Mouse (Mus musculus) forebrain, postnatal 0 days (tissue): ENCODE data around the gene Klhdc8a. TPM values are rescaled to one million over a fixed set of nuclear protein-coding genes. Genes with fewer than 3 reads are reported as not detected.

Source experiments
- ATAC-seq: fragments of 200-750 bp; cut with Nextera tagmentation; 2 replicates; pipeline ENCODE4 v1.8.0; 2017; ENCODE audit warnings: mild to moderate bottlenecking, moderate library complexity
- DNase-seq: peaks from one replicate; pipeline ENCODE4 v3.0.0-alpha.2; 2015
- H3K27ac ChIP-seq: fragments of 300-500 bp; sonication (generic); 2 replicates; pipeline ENCODE4 v1.5.1; 2014; ENCODE audit warnings: low read depth, mild to moderate bottlenecking, antibody characterized with exemption, low read length, moderate library complexity, mixed read lengths
- H3K27me3 ChIP-seq: fragments of 300-500 bp; sonication (generic); 2 replicates; pipeline ENCODE4 v1.6.1; 2014; ENCODE audit warnings: mild to moderate bottlenecking, low read length, mixed read lengths; ENCODE audit not compliant: insufficient read depth
- H3K36me3 ChIP-seq: fragments of 300-500 bp; sonication (generic); 2 replicates; pipeline ENCODE4 v1.6.1; 2014; ENCODE audit warnings: mild to moderate bottlenecking, moderate library complexity; ENCODE audit not compliant: insufficient read depth
- H3K4me1 ChIP-seq: fragments of 300-500 bp; sonication (generic); 2 replicates; pipeline ENCODE4 v1.6.1; 2014; ENCODE audit warnings: antibody characterized with exemption; ENCODE audit not compliant: insufficient read depth
- H3K4me2 ChIP-seq: fragments of 300-500 bp; sonication (generic); 2 replicates; pipeline ENCODE4 v1.6.1; 2014; ENCODE audit warnings: low read depth, mild to moderate bottlenecking, moderate library complexity
- H3K4me3 ChIP-seq: fragments of 300-500 bp; sonication (generic); 2 replicates; pipeline ENCODE4 v1.5.1; 2014; ENCODE audit warnings: low read depth, low read length, mixed read lengths
- H3K9ac ChIP-seq: fragments of 300-500 bp; sonication (generic); 2 replicates; pipeline ENCODE4 v1.6.1; 2014; ENCODE audit warnings: mild to moderate bottlenecking
- H3K9me3 ChIP-seq: fragments of 300-500 bp; sonication (generic); 2 replicates; pipeline ENCODE4 v1.6.1; 2016; ENCODE audit warnings: low read length
- CTCF ChIP-seq: sonication (generic); IDR thresholded peaks from 2 replicates; pipeline ENCODE4 v1.5.1; 2016; ENCODE audit warnings: antibody characterized with exemption, control low read depth, low read depth
- WGBS: fragments of 180-500 bp; shearing (Covaris S2); extraction: QIAGEN DNeasy Blood & Tissue Kit; methylation state at CpG from one replicate; pipeline ENCODE4 v1.1.7; 2014; 5-methylcytosine and 5-hydroxymethylcytosine counted together
- polyA plus RNA-seq: library from polyadenylated mRNA; unstranded; fragments of >200 nt; fragmentation: Nextera tagmentation; extraction: Ambion mirVana; gene quantifications from 2 replicates; pipeline ENCODE4 v1.2.1, GENCODE M21; 2015
- total RNA-seq: library from RNA; depleted of rRNA; stranded (reverse); fragments of >200 nt; gene quantifications from 2 replicates; pipeline ENCODE4 v1.2.3, GENCODE M21; 2014

Gene Klhdc8a
- total and polyA plus RNA-seq, 2 experiments from 2014 or later, result 6.3 to 11.2 TPM

- ATAC-seq, result no peak
- peaks cover 14% of the 10 kb centered on the region; the same call in 1 of the 2 replicates for H3K4me1 ChIP-seq
- peaks cover 10% of the 10 kb centered on the region for H3K36me3 ChIP-seq
- no peak overlapping the region for H3K27ac ChIP-seq
- no peaks in the 10 kb centered on the region for H3K9me3 ChIP-seq
- no peak for TF ChIP-seq CTCF
- no peak overlapping the region for H3K9ac ChIP-seq
- H3K27me3 ChIP-seq, result no peaks in the 10 kb centered on the region
- H3K4me2 ChIP-seq, result no peak overlapping the region
- no peak for DNase-seq
- WGBS, result 75% methylated on average over 17 of the region's 17 CpGs
- no peak overlapping the region for H3K4me3 ChIP-seq
Observed at GRCm38 (mm10) chr1:132327477-132327876, 29.1 kb downstream of the Klhdc8a start.

GRCm38 (mm10) chr1:132328565-132328964 lies 30.1 kb downstream of the Klhdc8a start:
- Histone ChIP-seq H3K9ac (no peak overlapping the region), H3K4me1 (peaks cover 7% of the 10 kb centered on the region; the same call in 1 of the 2 replicates), H3K27ac (no peak overlapping the region), H3K4me2 (no peak overlapping the region), H3K27me3 (no peaks in the 10 kb centered on the region), H3K36me3 (peaks cover 10% of the 10 kb centered on the region), H3K4me3 (no peak overlapping the region), H3K9me3 (no peaks in the 10 kb centered on the region)
- no peak for DNase-seq
- no peak for TF ChIP-seq CTCF
- ATAC-seq, result no peak
- WGBS, result 96% methylated on average over 3 of the region's 3 CpGs

GRCm38 (mm10) chr1:132329656-132330055 lies 31.2 kb downstream of the Klhdc8a start:
- H3K9ac ChIP-seq, result no peak overlapping the region
- no peak overlapping the region for H3K4me2 ChIP-seq
- H3K4me3 ChIP-seq, result no peak overlapping the region
- H3K4me1 ChIP-seq, result peaks cover 7% of the 10 kb centered on the region; the same call in 1 of the 2 replicates
- H3K9me3 ChIP-seq, result no peaks in the 10 kb centered on the region
- no peaks in the 10 kb centered on the region for H3K27me3 ChIP-seq
- no peak overlapping the region for H3K27ac ChIP-seq
- ATAC-seq, result no peak
- H3K36me3 ChIP-seq, result peaks cover 10% of the 10 kb centered on the region
- WGBS, result 87% methylated on average over 7 of the region's 7 CpGs
- no peak for TF ChIP-seq CTCF
- DNase-seq, result no peak

- Histone ChIP-seq H3K36me3 (peaks cover 10% of the 10 kb centered on the region), H3K27ac (no peak overlapping the region), H3K27me3 (no peaks in the 10 kb centered on the region), H3K4me2 (no peak overlapping the region), H3K9me3 (no peaks in the 10 kb centered on the region), H3K4me1 (peaks cover 7% of the 10 kb centered on the region; the same call in 1 of the 2 replicates), H3K4me3 (no peak overlapping the region), H3K9ac (no peak overlapping the region)
- WGBS, result 70% methylated on average over 15 of the region's 15 CpGs
- DNase-seq, result no peak
- no peak for ATAC-seq
- TF ChIP-seq CTCF, result no peak
Observed at GRCm38 (mm10) chr1:132330397-132330796, 32.0 kb downstream of the Klhdc8a start.

GRCm38 (mm10) chr1:132331283-132331682 lies 32.9 kb downstream of the Klhdc8a start:
- Histone ChIP-seq H3K27ac (no peak overlapping the region), H3K9me3 (no peaks in the 10 kb centered on the region), H3K9ac (no peak overlapping the region), H3K4me1 (peaks cover 7% of the 10 kb centered on the region; the same call in 1 of the 2 replicates), H3K4me3 (no peak overlapping the region), H3K4me2 (no peak overlapping the region), H3K36me3 (peaks cover 10% of the 10 kb centered on the region), H3K27me3 (no peaks in the 10 kb centered on the region)
- 85% methylated on average over 17 of the region's 17 CpGs for WGBS
- DNase-seq (no peak), ATAC-seq (no peak)
- no peak for TF ChIP-seq CTCF

GRCm38 (mm10) chr1:132333201-132333600 lies 34.8 kb downstream of the Klhdc8a start:
- Histone ChIP-seq H3K27ac (no peak overlapping the region), H3K4me3 (no peak overlapping the region), H3K4me2 (no peak overlapping the region), H3K36me3 (peaks cover 10% of the 10 kb centered on the region), H3K27me3 (no peaks in the 10 kb centered on the region), H3K9ac (no peak overlapping the region), H3K4me1 (no peaks in the 10 kb centered on the region), H3K9me3 (no peaks in the 10 kb centered on the region)
- 8% methylated on average over 2 of the region's 2 CpGs for WGBS
- no peak for TF ChIP-seq CTCF
- ATAC-seq, result no peak
- DNase-seq, result no peak

GRCm38 (mm10) chr1:132333675-132334141 lies 35.3 kb downstream of the Klhdc8a start:
- H3K27me3 ChIP-seq, result no peaks in the 10 kb centered on the region
- TF ChIP-seq CTCF, result no peak
- H3K4me3 ChIP-seq, result no peak overlapping the region
- H3K9ac ChIP-seq, result no peak overlapping the region
- no peak overlapping the region for H3K4me2 ChIP-seq
- DNase-seq (no peak), ATAC-seq (peak; percentile 62)
- 15% methylated on average over 4 of the region's 4 CpGs for WGBS
- no peaks in the 10 kb centered on the region for H3K9me3 ChIP-seq
- H3K27ac ChIP-seq, result no peak overlapping the region
- H3K36me3 ChIP-seq, result peaks cover 10% of the 10 kb centered on the region
- no peaks in the 10 kb centered on the region for H3K4me1 ChIP-seq
